Mouse (Mus musculus) activated CD4-positive, CD25-positive, alpha-beta regulatory T cell, adult 4 months (primary cell): Measurements from ENCODE around the gene Phrf1. TPM values are rescaled to one million over a fixed set of nuclear protein-coding genes. Genes with fewer than 3 reads are reported as not detected.

ENCODE experiments used
- ATAC-seq: one replicate; pipeline ENCODE4 v1.8.0; 2017
- polyA plus RNA-seq, 2 experiments: library from polyadenylated mRNA; unstranded; fragments of 100-300 nt; shearing (Covaris generic); gene quantifications; one replicate each; pipeline ENCODE4 v1.2.1; 2017

The Phrf1 gene
- polyA plus RNA-seq, 2 experiments from 2014 or later = 51.4 to 60.8 TPM

- no peak for ATAC-seq
Observed at GRCm38 (mm10) chr7:141261480-141261879, 32.9 kb downstream of the Phrf1 start.

GRCm38 (mm10) chr7:141263640-141264039 is 35.1 kb downstream of the Phrf1 start:
- ATAC-seq = no peak

GRCm38 (mm10) chr7:141264041-141264700 is 35.6 kb downstream of the Phrf1 start:
- no peak for ATAC-seq

GRCm38 (mm10) chr7:141264761-141265410 is 36.3 kb downstream of the Phrf1 start:
- ATAC-seq = peak; percentile 48

GRCm38 (mm10) chr7:141265411-141265738 is 36.8 kb downstream of the Phrf1 start:
- ATAC-seq = peak; percentile 16

GRCm38 (mm10) chr7:141265739-141266561 is 37.4 kb downstream of the Phrf1 start, which contains the start of gene Irf7:
TSS of gene Irf7 (minus strand) at chr7:141266481.
- ATAC-seq = peak; percentile 81

GRCm38 (mm10) chr7:141268466-141269272 is 40.1 kb downstream of the Phrf1 start:
- no peak for ATAC-seq

GRCm38 (mm10) chr7:141269273-141269545 is 40.6 kb downstream of the Phrf1 start:
- ATAC-seq = no peak

- ATAC-seq = no peak
Observed at GRCm38 (mm10) chr7:141270631-141271030, 42.0 kb downstream of the Phrf1 start.

- no peak for ATAC-seq
Observed at GRCm38 (mm10) chr7:141275356-141275755, 46.8 kb downstream of the Phrf1 start.

- no peak for ATAC-seq
Observed at GRCm38 (mm10) chr7:141276546-141276945, 48.0 kb downstream of the Phrf1 start, which contains the start of gene Cdhr5. TSS of gene Cdhr5 (minus strand) at chr7:141276786.

GRCm38 (mm10) chr7:141277701-141278678 is 49.4 kb downstream of the Phrf1 start:
- ATAC-seq = no peak

- peak; percentile 14 for ATAC-seq
Observed at GRCm38 (mm10) chr7:141278766-141279590, 50.4 kb downstream of the Phrf1 start, which contains the start of gene Sct. TSS of gene Sct (minus strand) at chr7:141279133.

- no peak for ATAC-seq
Observed at GRCm38 (mm10) chr7:141281442-141281841, 52.9 kb downstream of the Phrf1 start.

GRCm38 (mm10) chr7:141282756-141283155 is 54.2 kb downstream of the Phrf1 start:
- ATAC-seq = no peak

- ATAC-seq = no peak
Observed at GRCm38 (mm10) chr7:141288042-141288441, 59.5 kb downstream of the Phrf1 start.

- ATAC-seq = no peak
Observed at GRCm38 (mm10) chr7:141291921-141292582, 63.5 kb downstream of the Phrf1 start, which contains the start of gene Drd4. TSS of gene Drd4 (plus strand) at chr7:141292006.

- ATAC-seq = no peak
Observed at GRCm38 (mm10) chr7:141292583-141293388, 64.2 kb downstream of the Phrf1 start.
